Mouse (Mus musculus): ENCODE results near the gene Cabin1.

Cabin1 gene

GRCm38 (mm10) chr10:75666451-75667030 lies 97.6 kb downstream of the Cabin1 start:
- peak; percentile 28 for DNase-seq (ENCODE audit: low read depth)

DNA sequence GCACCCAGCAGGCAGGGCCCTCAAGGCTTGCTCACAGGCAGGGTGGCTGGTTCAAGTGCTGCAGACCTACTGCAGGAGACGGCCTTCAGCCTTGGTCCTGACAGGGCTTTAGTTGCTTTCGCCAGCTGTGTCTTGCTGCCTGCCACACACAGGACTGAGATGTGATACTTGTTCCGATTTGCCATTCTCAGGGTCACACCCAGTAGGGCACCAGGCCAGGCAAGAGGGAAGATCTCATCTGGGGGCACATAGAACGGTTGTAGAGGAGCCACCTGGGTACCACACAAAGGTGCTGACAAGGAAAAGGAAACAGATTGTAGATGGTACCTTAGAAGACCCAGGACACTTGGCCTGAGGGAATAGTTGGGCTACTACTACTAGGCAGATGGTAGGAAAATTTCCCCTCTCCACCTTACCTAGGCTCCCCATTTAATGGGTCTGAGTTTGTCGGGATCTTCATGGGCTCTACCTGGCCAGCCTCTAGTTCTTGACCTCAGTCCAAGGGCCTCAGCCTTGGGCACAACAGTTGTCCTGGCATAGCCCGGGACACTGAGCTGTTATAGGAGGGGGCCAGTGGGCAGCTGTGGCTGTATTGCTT lies 99.4 kb downstream of the Cabin1 start:
- no peak for DNase-seq (ENCODE audit: low read depth)

- DNase-seq (ENCODE audit: low read depth): no peak
Measured at GRCm38 (mm10) chr10:75662575-75662974, 101.6 kb downstream of the Cabin1 start.

DNA sequence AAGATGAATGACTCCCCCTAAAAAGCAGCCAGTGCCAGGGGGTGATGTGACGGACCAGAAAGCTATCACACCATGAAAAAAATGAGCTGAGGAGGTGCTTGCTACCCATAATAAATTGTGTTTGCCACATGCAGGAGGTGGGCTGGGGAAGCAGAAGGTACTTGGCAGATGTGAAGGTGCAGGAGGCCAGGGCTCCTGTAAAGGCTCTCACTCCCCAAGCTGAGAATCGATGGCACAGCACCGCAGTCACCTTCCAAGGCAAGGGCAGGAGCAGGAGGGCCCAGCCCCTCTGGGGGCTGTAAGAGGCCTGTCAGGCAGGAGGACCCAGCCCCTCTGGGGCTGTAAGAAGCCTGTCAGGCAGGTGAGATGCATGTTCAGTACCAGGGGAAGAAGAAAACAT lies 102.3 kb downstream of the Cabin1 start:
- DNase-seq (ENCODE audit: low read depth): no peak

GRCm38 (mm10) chr10:75661381-75661780 lies 102.8 kb downstream of the Cabin1 start:
- no peak for DNase-seq (ENCODE audit: low read depth)

- no peak for DNase-seq (ENCODE audit: low read depth)
Measured at GRCm38 (mm10) chr10:75657772-75658171, 106.4 kb downstream of the Cabin1 start.

- DNase-seq (ENCODE audit: low read depth): no peak
Measured at GRCm38 (mm10) chr10:75657165-75657564, 107.0 kb downstream of the Cabin1 start.

DNA sequence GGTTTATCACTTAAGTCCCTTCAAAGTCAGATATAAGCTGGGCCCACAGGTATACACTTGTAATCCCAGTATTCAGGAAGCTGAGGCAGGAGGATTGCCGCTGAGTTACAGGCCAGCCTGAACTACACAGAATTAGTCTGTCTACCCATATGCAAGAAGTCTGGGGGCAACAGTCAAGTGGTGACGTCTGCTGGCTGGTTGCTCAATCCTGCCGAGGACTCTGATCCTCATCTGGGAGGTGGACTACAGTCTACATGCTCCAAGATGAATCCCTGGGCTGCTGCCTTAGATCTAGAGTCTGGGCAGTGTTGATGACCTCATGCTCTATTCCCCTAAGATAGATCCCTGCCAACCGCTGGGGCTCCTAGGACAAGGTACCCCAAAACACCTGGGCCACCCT lies 110.1 kb downstream of the Cabin1 start:
- no peak for DNase-seq (ENCODE audit: low read depth)

GRCm38 (mm10) chr10:75651381-75652068 lies 112.6 kb downstream of the Cabin1 start:
- no peak for DNase-seq (ENCODE audit: low read depth)

DNA sequence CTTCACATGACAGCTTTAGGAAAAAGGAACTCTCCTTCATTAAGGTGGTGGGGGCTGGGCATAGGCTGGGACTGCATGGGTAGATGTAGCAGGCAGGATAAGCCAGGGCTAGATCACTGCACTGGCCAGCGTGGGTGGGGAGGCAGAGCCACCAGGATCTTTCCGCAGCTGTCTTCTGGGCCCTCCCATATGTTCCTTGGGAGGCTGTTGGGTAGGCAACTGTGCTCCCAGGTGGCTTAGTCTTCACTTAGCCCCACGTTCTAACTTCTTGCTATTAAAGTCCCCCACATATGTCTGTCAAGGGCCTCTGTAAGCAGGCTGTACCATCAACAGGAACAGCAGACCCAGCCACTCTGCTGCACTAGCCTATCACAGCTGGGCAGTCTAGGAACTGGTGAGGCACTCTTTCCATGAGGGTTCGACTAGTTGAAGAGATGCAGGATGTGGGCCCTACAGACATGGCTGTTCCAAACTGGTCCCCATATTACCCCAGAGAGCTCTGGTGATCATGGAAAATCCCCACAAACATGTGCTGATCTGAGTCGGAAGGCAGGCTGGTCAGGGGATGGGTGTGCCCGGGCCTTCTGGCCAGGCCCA lies 113.7 kb downstream of the Cabin1 start:
- no peak for DNase-seq (ENCODE audit: low read depth)

DNA sequence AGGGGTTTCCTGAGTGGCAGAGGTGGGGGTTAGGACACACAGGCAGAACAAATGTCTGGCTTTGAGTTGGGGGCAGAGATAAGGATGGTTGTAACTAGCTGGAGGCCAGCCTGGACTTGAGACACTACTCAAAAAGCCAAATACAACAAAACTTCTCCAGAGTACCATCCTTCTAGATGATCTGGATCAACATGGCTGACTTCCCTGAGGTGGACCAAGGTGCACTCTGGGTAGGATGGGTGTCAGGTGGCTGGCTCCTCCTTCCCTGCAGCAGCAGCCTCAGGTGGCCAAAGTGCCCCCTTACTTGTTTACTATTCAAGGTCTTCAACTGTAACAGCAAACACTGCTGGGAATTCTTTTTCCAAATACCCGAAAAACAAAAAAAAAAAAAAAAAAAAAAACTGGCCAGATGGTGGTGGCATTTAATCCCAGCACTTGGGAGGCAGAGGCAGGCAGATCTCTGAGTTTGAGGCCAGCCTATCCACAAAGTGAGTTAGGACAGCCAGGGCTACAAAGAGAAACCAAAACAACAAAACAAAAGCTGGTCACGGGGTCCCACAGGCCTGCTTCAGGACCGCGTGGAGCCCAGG lies 114.6 kb downstream of the Cabin1 start:
- DNase-seq (ENCODE audit: low read depth): no peak

DNA sequence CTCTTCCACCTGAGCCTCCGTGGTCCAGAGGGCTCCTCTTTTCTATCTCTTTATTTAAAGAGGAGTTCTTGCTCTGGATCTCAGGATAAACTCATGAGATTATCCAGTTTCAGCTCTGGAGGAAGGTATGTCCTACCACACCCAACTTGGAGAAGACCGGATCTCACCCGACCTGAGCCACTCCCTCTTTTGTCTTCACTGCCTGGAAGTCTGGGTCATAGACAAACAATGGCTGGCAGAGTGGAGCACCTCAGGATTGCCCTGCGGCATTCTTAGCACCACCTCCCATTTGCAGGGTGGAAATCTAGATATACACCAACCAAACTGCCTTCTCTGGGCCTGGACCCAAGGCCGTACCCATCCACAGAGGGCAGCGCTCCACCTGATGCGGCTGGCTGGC lies 115.1 kb downstream of the Cabin1 start:
- DNase-seq (ENCODE audit: low read depth): no peak

GRCm38 (mm10) chr10:75648091-75648490 lies 116.0 kb downstream of the Cabin1 start:
- no peak for DNase-seq (ENCODE audit: low read depth)

GRCm38 (mm10) chr10:75647362-75647761 lies 116.8 kb downstream of the Cabin1 start:
- peak; percentile 77 for DNase-seq (ENCODE audit: low read depth)

- no peak for DNase-seq (ENCODE audit: low read depth)
Measured at GRCm38 (mm10) chr10:75646406-75646805, 117.7 kb downstream of the Cabin1 start.

GRCm38 (mm10) chr10:75645616-75646015 lies 118.5 kb downstream of the Cabin1 start:
- no peak for DNase-seq (ENCODE audit: low read depth)

GRCm38 (mm10) chr10:75643741-75644343 lies 120.3 kb downstream of the Cabin1 start, which contains the start of gene Susd2:
Susd2 (minus strand) TSS chr10:75644008.
- DNase-seq (ENCODE audit: low read depth): no peak

DNA sequence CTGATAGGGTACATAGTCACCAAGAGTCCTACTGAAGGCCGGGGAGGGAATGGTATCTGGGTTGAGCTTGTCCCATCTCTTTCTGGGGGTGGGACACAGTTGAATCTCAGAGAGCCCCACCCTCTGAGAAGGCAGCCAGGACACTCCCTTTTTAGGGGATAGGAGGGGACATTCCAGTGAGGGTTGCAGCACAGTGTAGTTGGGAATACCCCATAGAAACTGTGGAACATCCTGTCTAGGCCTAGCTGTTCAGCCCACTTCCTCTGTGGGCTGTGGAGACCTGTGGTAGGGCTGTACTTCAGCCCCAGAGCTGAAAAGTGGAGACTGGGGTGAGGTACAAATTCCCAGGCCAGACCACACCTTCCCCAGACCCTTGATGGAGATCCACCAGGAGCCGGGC lies 121.2 kb downstream of the Cabin1 start:
- DNase-seq (ENCODE audit: low read depth): no peak

- no peak for DNase-seq (ENCODE audit: low read depth)
Measured at GRCm38 (mm10) chr10:75642436-75642835, 121.7 kb downstream of the Cabin1 start.

DNA sequence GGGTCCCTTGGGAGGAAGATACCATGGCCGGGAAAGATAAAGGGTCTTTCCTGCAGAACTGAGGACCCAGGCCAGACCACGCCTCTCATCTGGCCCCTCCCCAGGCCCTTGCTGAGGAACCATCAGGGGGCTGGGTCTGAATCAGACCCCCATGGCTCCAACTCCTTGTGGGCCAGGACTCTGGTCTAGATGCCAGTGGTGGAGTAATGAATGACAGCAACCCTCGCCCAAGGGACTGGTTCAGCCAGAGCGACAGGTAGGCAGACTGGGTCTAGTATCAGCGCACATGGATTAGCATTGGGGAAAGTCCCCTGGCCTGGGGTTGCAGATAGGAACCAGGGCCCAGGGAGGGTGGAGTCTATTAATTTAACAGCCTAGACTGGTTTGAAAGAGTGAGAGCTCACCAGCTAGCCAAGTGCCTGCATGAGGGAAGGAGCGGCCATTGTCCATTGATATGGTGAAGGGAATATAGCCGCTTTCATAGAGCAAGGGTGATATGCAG lies 122.4 kb downstream of the Cabin1 start:
- no peak for DNase-seq (ENCODE audit: low read depth)

DNA sequence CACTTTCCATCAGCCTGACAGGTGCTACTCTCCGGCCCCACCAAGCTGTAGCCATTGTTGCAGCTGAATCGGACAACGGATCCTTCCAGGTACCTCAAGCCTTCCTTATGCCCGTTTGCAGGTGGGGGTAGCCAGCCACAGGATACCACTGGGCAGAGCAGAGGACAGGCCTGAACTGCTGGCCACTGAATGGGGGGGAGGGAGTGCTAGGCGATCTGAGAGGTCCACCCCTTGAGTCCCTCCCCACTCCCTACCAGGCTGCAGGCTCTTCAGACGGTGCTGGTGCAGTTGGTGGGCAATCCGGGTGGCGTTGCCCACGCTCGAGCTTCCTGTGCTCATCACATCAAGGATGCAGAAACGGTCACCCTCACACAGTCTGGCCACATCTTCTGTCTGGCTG lies 126.4 kb downstream of the Cabin1 start:
- no peak for DNase-seq (ENCODE audit: low read depth)

Data from NIH3T3 (cell line).